ENCODE assay signal across 8 mouse cellular contexts in genomic region chr2:61578433-61578832, GRCm38 (mm10). TPM values are rescaled to one million over a fixed set of nuclear protein-coding genes. Genes with fewer than 3 reads are reported as not detected.
DNase-seq lines count a peak whose midpoint lies in the region; ATAC-seq and TF ChIP-seq lines count a peak whose summit lies in the region.

Tank (plus strand) TSS chr2:61578585.

- no peak for TF ChIP-seq CTCF in layer of hippocampus, adult 2 months (conservative IDR thresholded peaks at IDR 0.05)
- no peak for TF ChIP-seq CTCF in heart, adult 2 months (IDR thresholded peaks at IDR 0.05)

- H3K9me3 ChIP-seq in midbrain, embryonic 13.5 days, result no peaks in the 10 kb centered on the region

- H3K36me3 ChIP-seq in heart, adult 2 months (ENCODE audit: control insufficient read depth, insufficient read depth, low read length), result no peaks in the 10 kb centered on the region
- H3K36me3 ChIP-seq in midbrain, embryonic 13.5 days, result no peaks in the 10 kb centered on the region

- no peak within 1 kb of the TSS for H3K27ac ChIP-seq in layer of hippocampus, adult 2 months
- no peak within 1 kb of the TSS for H3K27ac ChIP-seq in heart, adult 2 months
- H3K27ac ChIP-seq in midbrain, embryonic 13.5 days, result no peak within 1 kb of the TSS

- TF ChIP-seq EP300 in heart, adult 2 months (IDR thresholded peaks at IDR 0.05; ENCODE audit: insufficient read depth, low read depth, low read length), result no peak

- H3K9ac ChIP-seq in heart, adult 2 months (ENCODE audit: low read depth, low read length), result no peak within 1 kb of the TSS
- no peak within 1 kb of the TSS for H3K9ac ChIP-seq in midbrain, embryonic 13.5 days (replicated peaks)

- H3K79me2 ChIP-seq in heart, adult 2 months (replicated peaks; ENCODE audit: control insufficient read depth, insufficient read depth, low read length), result no peaks in the 10 kb centered on the region

- WGBS in heart, adult 2 months, result 77% methylated on average over 10 of the region's 10 CpGs
- WGBS in midbrain, embryonic 13.5 days, result 86% methylated on average over 10 of the region's 10 CpGs

- H3K27me3 ChIP-seq in heart, adult 2 months (ENCODE audit: control insufficient read depth, insufficient read depth, low read length), result no peaks in the 10 kb centered on the region
- no peaks in the 10 kb centered on the region for H3K27me3 ChIP-seq in midbrain, embryonic 13.5 days

- intact Hi-C loops in heart, adult 2 months (cut with DNase I), result no loop called here

- no peak within 1 kb of the TSS for H3K4me3 ChIP-seq in layer of hippocampus, adult 2 months
- H3K4me3 ChIP-seq in heart, adult 2 months, result no peak within 1 kb of the TSS
- H3K4me3 ChIP-seq in midbrain, embryonic 13.5 days (replicated peaks), result no peak within 1 kb of the TSS

- H3K4me2 ChIP-seq in midbrain, embryonic 13.5 days (replicated peaks), result no peak within 1 kb of the TSS

- no peak for TF ChIP-seq POLR2A in heart, adult 2 months (IDR thresholded peaks at IDR 0.05; ENCODE audit: insufficient read depth, low read depth, low read length)

- peak; percentile 93 for ATAC-seq in common myeloid progenitor, adult 5-6 weeks (replicated peaks; ENCODE audit: low read depth, poor library complexity, severe bottlenecking)
- no peak for ATAC-seq in midbrain, embryonic 13.5 days

- no peaks in the 10 kb centered on the region for H3K4me1 ChIP-seq in heart, adult 2 months (ENCODE audit: control insufficient read depth, insufficient read depth, low read length)
- no peaks in the 10 kb centered on the region for H3K4me1 ChIP-seq in midbrain, embryonic 13.5 days (replicated peaks)

- DNase-seq in layer of hippocampus, adult 2 months (ENCODE audit: low spot score in 2 of 2), result no peak
- no peak for DNase-seq in layer of hippocampus, adult 9-10 months (ENCODE audit: low spot score)
- DNase-seq in heart, adult 2 months, result peak in 1 of 2 experiments; percentile 21
- DNase-seq in layer of hippocampus, postnatal 10 days (ENCODE audit: low spot score in 2 of 2), result no peak
- no peak for DNase-seq in right cerebral cortex, postnatal 14 days
- DNase-seq in kidney, adult 9 months, result no peak

RNA-seq across cellular contexts. Expression of gene Tank, which starts in this region (rescaled TPM):
- 10 to 100 TPM; 24.7 to 32.7 TPM for total RNA-seq in layer of hippocampus, adult 2 months (2021)
- total RNA-seq in common myeloid progenitor, adult 5-6 weeks (2017), result 63.9 and 64.1 TPM in 2 replicates
- total RNA-seq in heart, adult 2 months (2021), result 10 to 100 TPM; 18.7 to 19.9 TPM
- polyA plus RNA-seq in heart, adult 2 months (2012; rRNA removed), result 6.2 and 12.9 TPM in 2 replicates
- total RNA-seq in layer of hippocampus, postnatal 10 days (2021), result 10 to 100 TPM; 30.0 to 35.4 TPM
- 28.3 and 32.2 TPM in 2 replicates for polyA plus RNA-seq in midbrain, embryonic 13.5 days (2015; fragmentation: Nextera tagmentation; extraction: Ambion mirVana)
